Mouse (Mus musculus) liver, postnatal 0 days (tissue): ENCODE data around the gene Wwtr1. TPM values are rescaled to one million over a fixed set of nuclear protein-coding genes. Genes with fewer than 3 reads are reported as not detected.

Source experiments
- ATAC-seq: fragments of 200-750 bp; cut with Nextera tagmentation; 2 replicates; pipeline ENCODE4 v1.8.0; 2017; ENCODE audit warnings: mild to moderate bottlenecking, moderate library complexity
- DNase-seq: peaks from one replicate; pipeline ENCODE4 v3.0.0-alpha.2; 2016
- H3K27ac ChIP-seq: fragments of 300-500 bp; sonication (generic); 2 replicates; pipeline ENCODE4 v1.5.1; 2014; ENCODE audit warnings: antibody characterized with exemption, moderate library complexity, mild to moderate bottlenecking, low read depth
- H3K27me3 ChIP-seq: fragments of 300-500 bp; sonication (generic); 2 replicates; pipeline ENCODE4 v1.6.1; 2014; ENCODE audit warnings: low read length, control low read depth, mixed read lengths; ENCODE audit not compliant: insufficient read depth
- H3K36me3 ChIP-seq: fragments of 300-500 bp; sonication (generic); replicated peaks from 2 replicates; pipeline ENCODE4 v1.6.1; 2014; ENCODE audit warnings: mild to moderate bottlenecking, control low read depth, low read length, moderate library complexity, mixed read lengths; ENCODE audit not compliant: insufficient read depth
- H3K4me1 ChIP-seq: fragments of 300-500 bp; sonication (generic); 2 replicates; pipeline ENCODE4 v1.6.1; 2014; ENCODE audit warnings: antibody characterized with exemption, mild to moderate bottlenecking, control low read depth; ENCODE audit not compliant: insufficient read depth
- H3K4me2 ChIP-seq: fragments of 300-500 bp; sonication (generic); 2 replicates; pipeline ENCODE4 v1.6.1; 2014; ENCODE audit warnings: low read depth, mild to moderate bottlenecking, low read length, moderate library complexity, mixed read lengths
- H3K4me3 ChIP-seq: fragments of 300-500 bp; sonication (generic); 2 replicates; pipeline ENCODE4 v1.5.1; 2014; ENCODE audit warnings: low read depth, low read length
- H3K9ac ChIP-seq: fragments of 300-500 bp; sonication (generic); replicated peaks from 2 replicates; pipeline ENCODE4 v1.6.1; 2014; ENCODE audit warnings: mild to moderate bottlenecking, moderate library complexity
- H3K9me3 ChIP-seq: fragments of 300-500 bp; sonication (generic); 2 replicates; pipeline ENCODE4 v1.6.1; 2016; ENCODE audit warnings: mild to moderate bottlenecking, control low read depth, low read length, mixed read lengths
- CTCF ChIP-seq: sonication (generic); IDR thresholded peaks from 2 replicates; pipeline ENCODE4 v1.5.1; 2016; ENCODE audit warnings: antibody characterized with exemption, low read depth
- EP300 ChIP-seq: IDR thresholded peaks from 2 replicates; pipeline ENCODE4 v1.6.1; 2016; ENCODE audit warnings: antibody characterized with exemption, low read depth, mild to moderate bottlenecking
- WGBS: fragments of 180-500 bp; shearing (Covaris S2); extraction: QIAGEN DNeasy Blood & Tissue Kit; methylation state at CpG from one replicate; pipeline ENCODE4 v1.1.7; 2014; ENCODE audit not compliant: insufficient replicate concordance; 5-methylcytosine and 5-hydroxymethylcytosine counted together
- polyA plus RNA-seq: library from polyadenylated mRNA; unstranded; fragments of >200 nt; fragmentation: Nextera tagmentation; extraction: Ambion mirVana; gene quantifications from 2 replicates; pipeline ENCODE4 v1.2.1, GENCODE M21; 2015

Gene Wwtr1
- polyA plus RNA-seq, 1 experiment from 2014 or later = 2.7 TPM

- Histone ChIP-seq H3K9ac (no peak overlapping the region), H3K4me1 (peaks cover 10% of the 10 kb centered on the region), H3K27ac (no peak overlapping the region), H3K4me2 (no peak overlapping the region), H3K9me3 (no peaks in the 10 kb centered on the region), H3K4me3 (no peak overlapping the region), H3K27me3 (no peaks in the 10 kb centered on the region), H3K36me3 (no peaks in the 10 kb centered on the region; the same call in 1 of the 2 replicates)
- no peak for TF ChIP-seq CTCF
- no peak for TF ChIP-seq EP300
- 42% methylated on average over 3 of the region's 3 CpGs for WGBS
- DNase-seq (no peak), ATAC-seq (no peak)
These were observed 144.0 kb downstream of the Wwtr1 start for GRCm38 (mm10) chr3:57431706-57432105.

- Histone ChIP-seq H3K4me2 (peak overlapping the region; percentile 58; the same call in 1 of the 2 replicates), H3K4me1 (peaks cover 6% of the 10 kb centered on the region), H3K9me3 (no peaks in the 10 kb centered on the region), H3K4me3 (no peak overlapping the region), H3K9ac (no peak overlapping the region), H3K36me3 (no peaks in the 10 kb centered on the region; the same call in 1 of the 2 replicates), H3K27me3 (no peaks in the 10 kb centered on the region), H3K27ac (peak overlapping the region; percentile 61; the same call in 1 of the 2 replicates)
- DNase-seq (no peak), ATAC-seq (no peak)
- WGBS = 45% methylated on average over 4 of the region's 4 CpGs
- TF ChIP-seq CTCF (peak; percentile 57), EP300 (no peak)
These were observed 146.2 kb downstream of the Wwtr1 start for GRCm38 (mm10) chr3:57429486-57429885.

GRCm38 (mm10) chr3:57428682-57429464 lies 146.8 kb downstream of the Wwtr1 start:
- H3K27ac ChIP-seq = peak overlapping the region; percentile 61
- TF ChIP-seq EP300 (no peak), CTCF (no peak)
- no peaks in the 10 kb centered on the region; the same call in 1 of the 2 replicates for H3K4me1 ChIP-seq
- 16% methylated on average over 5 of the region's 5 CpGs for WGBS
- no peaks in the 10 kb centered on the region for H3K27me3 ChIP-seq
- H3K4me3 ChIP-seq = no peak overlapping the region
- H3K4me2 ChIP-seq = peak overlapping the region; percentile 58
- DNase-seq (no peak), ATAC-seq (no peak)
- no peaks in the 10 kb centered on the region for H3K9me3 ChIP-seq
- no peaks in the 10 kb centered on the region for H3K36me3 ChIP-seq
- H3K9ac ChIP-seq = peak overlapping the region; percentile 24; the same call in 1 of the 2 replicates

GRCm38 (mm10) chr3:57426351-57426750 lies 149.4 kb downstream of the Wwtr1 start:
- WGBS = 71% methylated on average over 11 of the region's 11 CpGs
- H3K4me3 ChIP-seq = peak overlapping the region; percentile 49
- DNase-seq (peak; percentile 32), ATAC-seq (peak; percentile 18; the same call in 1 of the 2 replicates)
- peak overlapping the region; percentile 95 for H3K27ac ChIP-seq
- peak overlapping the region; percentile 65 for H3K4me2 ChIP-seq
- H3K27me3 ChIP-seq = no peaks in the 10 kb centered on the region
- no peaks in the 10 kb centered on the region for H3K36me3 ChIP-seq
- TF ChIP-seq EP300 = no peak
- TF ChIP-seq CTCF = no peak
- peak overlapping the region; percentile 80 for H3K9ac ChIP-seq
- no peaks in the 10 kb centered on the region for H3K9me3 ChIP-seq
- H3K4me1 ChIP-seq = peaks cover 2% of the 10 kb centered on the region; the same call in 1 of the 2 replicates

GRCm38 (mm10) chr3:57425089-57425730 lies 150.5 kb downstream of the Wwtr1 start, which contains the start of gene Tm4sf4:
Gene Tm4sf4 (plus strand): TSS chr3:57425314.
- Histone ChIP-seq H3K4me1 (peaks cover 2% of the 10 kb centered on the region; the same call in 1 of the 2 replicates), H3K27ac (peak within 1 kb of the TSS; percentile 95), H3K4me3 (peak within 1 kb of the TSS; percentile 49), H3K9me3 (no peaks in the 10 kb centered on the region), H3K9ac (peak within 1 kb of the TSS; percentile 80), H3K4me2 (peak within 1 kb of the TSS; percentile 65), H3K36me3 (no peaks in the 10 kb centered on the region), H3K27me3 (no peaks in the 10 kb centered on the region)
- no peak for TF ChIP-seq EP300
- no peak for TF ChIP-seq CTCF
- peak; percentile 82 for ATAC-seq
- 54% methylated on average over 10 of the region's 10 CpGs for WGBS
- peak; percentile 30 for DNase-seq

GRCm38 (mm10) chr3:57420660-57421059 lies 155.1 kb downstream of the Wwtr1 start:
- TF ChIP-seq CTCF = no peak
- no peak for TF ChIP-seq EP300
- WGBS = 76% methylated on average over 1 of the region's 1 CpGs
- Histone ChIP-seq H3K4me1 (peaks cover 2% of the 10 kb centered on the region; the same call in 1 of the 2 replicates), H3K27me3 (no peaks in the 10 kb centered on the region), H3K27ac (peak overlapping the region; percentile 48; the same call in 1 of the 2 replicates), H3K4me2 (no peak overlapping the region), H3K9me3 (no peaks in the 10 kb centered on the region), H3K36me3 (no peaks in the 10 kb centered on the region), H3K9ac (no peak overlapping the region), H3K4me3 (no peak overlapping the region)
- DNase-seq (no peak), ATAC-seq (no peak)
